Mouse (Mus musculus) CD4-positive, CD25-positive, alpha-beta regulatory T cell, adult 4 months (primary cell): Measurements from ENCODE around the gene Asap3. TPM values are rescaled to one million over a fixed set of nuclear protein-coding genes. Genes with fewer than 3 reads are reported as not detected.

Experiments
- polyA plus RNA-seq, 2 experiments: library from polyadenylated mRNA; unstranded; fragments of 100-300 nt; shearing (Covaris generic); gene quantifications; one replicate each; pipeline ENCODE4 v1.2.1; 2017

Asap3 gene
- polyA plus RNA-seq, 2 experiments from 2014 or later, result not detected

Other genes with a start within 250 kb of the Asap3 start
- gene Gale, start 242.6 kb upstream of the Asap3 start, polyA plus RNA-seq, result 10 to 100 TPM; 16.2 to 24.8 TPM
- 10 to 100 TPM; 63.0 to 72.0 TPM for gene Lypla2, start 233.7 kb upstream of the Asap3 start, polyA plus RNA-seq
- gene Pithd1, start 219.1 kb upstream of the Asap3 start, polyA plus RNA-seq, result 1 to 10 TPM; 9.3 to 9.7 TPM
- gene Eloa, start 184.6 kb upstream of the Asap3 start, polyA plus RNA-seq, result 10 to 100 TPM; 44.5 to 58.9 TPM
- gene Rpl11, start 152.9 kb upstream of the Asap3 start, polyA plus RNA-seq, result 1,000 to 10,000 TPM in 1 of 2 experiments, 100 to 1,000 TPM in 1; 954 to 1,576 TPM
- gene Id3, start 62.9 kb upstream of the Asap3 start, polyA plus RNA-seq, result 100 to 1,000 TPM; 388 to 433 TPM
- gene E2f2, start 34.0 kb upstream of the Asap3 start, polyA plus RNA-seq, result 10 to 100 TPM; 14.5 to 29.6 TPM
- gene Tcea3, start 41.4 kb downstream of the Asap3 start, polyA plus RNA-seq, result 1 to 10 TPM in 1 of 2 experiments, not detected in 1; 1.2 TPM
- gene Zfp46, start 78.3 kb downstream of the Asap3 start, polyA plus RNA-seq, result 10 to 100 TPM in 1 of 2 experiments, 1 to 10 TPM in 1; 9.7 to 12.3 TPM
- 100 to 1,000 TPM in 1 of 2 experiments, 10 to 100 TPM in 1; 78.7 to 103 TPM for gene Hnrnpr, start 104.6 kb downstream of the Asap3 start, polyA plus RNA-seq
- gene Htr1d, start 217.2 kb downstream of the Asap3 start, polyA plus RNA-seq, result not detected